Mouse (Mus musculus): ENCODE results near the gene Gm12216.
"Not testable (repeated sequence)": the region's sequence is repeated elsewhere in the genome, so short reads cannot be mapped to it uniquely, and the experiment has no call there.

The Gm12216 gene
- long read RNA-seq, experiment 1, partial matches to known transcripts, result 2 of 7 reads
- long read RNA-seq, experiment 1, other reads (novel, unspliced or antisense), result 3 of 7 reads
- long read RNA-seq, experiment 2, partial matches to known transcripts, result 1 of 2 reads
- long read RNA-seq, experiment 2, other reads (novel, unspliced or antisense), result 1 of 2 reads

DNA sequence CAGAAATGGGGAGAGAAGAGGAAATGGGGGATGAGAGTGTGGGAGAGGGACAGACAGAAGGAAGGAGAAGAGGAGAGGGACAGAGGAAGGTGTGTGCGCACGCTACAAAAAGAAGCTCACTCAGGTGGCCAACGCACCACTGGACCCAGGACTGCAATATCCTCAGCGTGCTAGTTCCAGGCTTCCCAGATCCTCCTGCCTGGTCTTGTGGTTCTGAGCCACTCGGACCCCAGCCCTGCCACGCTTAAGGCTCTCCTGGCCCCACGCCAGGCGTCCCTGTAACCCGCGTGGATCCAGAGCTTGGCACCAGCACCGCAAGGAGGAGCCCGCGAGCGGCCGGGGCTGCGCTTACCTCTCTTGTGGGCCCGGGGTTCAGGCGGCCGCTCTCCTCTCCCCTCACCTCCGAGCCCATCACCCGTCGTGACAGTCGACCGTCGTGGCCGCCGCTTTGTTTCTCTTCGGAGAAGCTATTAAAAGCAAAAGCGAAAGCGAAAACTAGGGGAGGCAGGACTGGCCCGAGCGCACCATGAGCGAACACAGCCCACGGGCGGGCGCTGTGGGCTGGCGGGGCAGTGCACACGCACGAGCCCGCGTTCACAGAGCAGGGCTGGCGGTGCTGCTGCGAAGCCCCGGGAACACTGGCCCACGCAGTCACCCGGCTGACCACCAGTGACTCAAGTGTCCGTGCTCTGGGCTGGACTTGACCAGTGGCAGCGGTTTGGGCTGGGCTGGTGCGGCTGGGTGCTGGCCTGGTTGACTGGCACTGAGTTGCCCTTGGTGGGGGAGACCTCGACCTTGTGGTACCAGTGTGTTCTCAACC, at the start of gene Gm12216:
Gene Gm12216, minus strand, starts transcription at position 496 of the 820 bp plus-strand sequence.
- intact Hi-C loops (cut with DNase I), result loop anchor here (5.0 kb wide), 1 partner anchor 122 kb away; no protein-coding TSS in a partner anchor

DNA sequence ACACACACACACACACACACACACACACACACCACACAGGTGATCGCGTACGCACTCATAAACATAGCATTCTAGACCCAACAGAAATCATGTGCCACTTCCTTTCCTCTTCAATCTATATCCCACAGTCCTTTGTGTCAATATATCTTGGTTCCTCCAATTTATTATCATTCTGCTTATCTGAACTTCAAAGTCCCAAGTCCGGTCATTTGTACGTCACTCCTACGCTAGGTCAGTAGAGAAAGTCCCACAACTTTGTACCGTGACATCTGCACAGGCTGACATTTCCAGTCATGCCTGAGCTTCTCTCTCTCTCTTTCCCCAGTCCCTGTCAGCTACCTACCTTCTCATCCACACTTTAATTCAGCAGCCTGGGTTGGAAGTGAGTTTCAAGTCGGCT, 49.6 kb upstream of the Gm12216 start:
- intact Hi-C loops (cut with DNase I), result no loop called here

DNA sequence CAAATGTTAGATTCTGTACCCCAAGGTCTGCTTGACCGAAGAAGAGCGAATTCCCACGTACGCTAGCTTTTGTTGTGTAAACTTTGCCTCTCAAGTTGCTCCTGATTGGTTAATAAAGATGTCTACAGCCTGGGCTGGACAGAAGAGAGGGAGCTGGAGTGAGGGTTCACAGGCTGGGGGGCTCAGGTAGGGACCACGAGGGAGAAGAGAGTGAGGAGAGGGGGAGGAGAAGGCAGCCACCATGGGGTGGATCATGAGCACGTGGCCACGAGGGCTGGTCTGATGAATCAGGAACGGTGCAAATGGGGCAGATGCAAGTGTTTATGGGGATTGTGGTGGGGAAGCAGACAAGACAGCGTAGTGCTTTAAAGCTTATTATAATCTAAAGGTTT, 45.5 kb upstream of the Gm12216 start:
- intact Hi-C loops (cut with DNase I), result no loop called here

GRCm38 (mm10) chr11:53903781-53904533, 44.9 kb upstream of the Gm12216 start:
- intact Hi-C loops (cut with DNase I), result no loop called here

GRCm38 (mm10) chr11:53902741-53903140, 43.7 kb upstream of the Gm12216 start:
- intact Hi-C loops (cut with DNase I), result no loop called here

GRCm38 (mm10) chr11:53900991-53901390, 41.9 kb upstream of the Gm12216 start:
- intact Hi-C loops (cut with DNase I), result no loop called here

- intact Hi-C loops (cut with DNase I), result no loop called here
Measured at GRCm38 (mm10) chr11:53899981-53900380, 40.9 kb upstream of the Gm12216 start.

DNA sequence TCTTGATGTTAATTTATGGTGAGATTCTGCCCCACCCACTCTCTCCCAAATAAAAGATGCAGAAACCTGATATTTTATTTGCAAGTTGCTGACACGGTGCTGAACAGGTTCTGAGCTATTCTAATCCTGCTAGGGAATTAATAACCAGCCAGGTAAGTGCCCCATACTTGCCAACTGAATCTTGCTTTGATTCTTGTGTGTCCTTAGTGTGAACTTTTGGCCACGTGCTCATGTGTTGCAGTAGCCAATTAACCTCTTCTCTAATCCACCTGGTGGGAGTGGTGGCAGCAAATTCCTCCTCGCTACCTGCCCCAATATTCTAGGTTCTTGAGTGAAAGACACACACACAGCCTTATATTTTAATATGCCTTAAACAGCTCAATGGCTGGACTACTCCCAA, 39.9 kb upstream of the Gm12216 start:
- intact Hi-C loops (cut with DNase I), result no loop called here

DNA sequence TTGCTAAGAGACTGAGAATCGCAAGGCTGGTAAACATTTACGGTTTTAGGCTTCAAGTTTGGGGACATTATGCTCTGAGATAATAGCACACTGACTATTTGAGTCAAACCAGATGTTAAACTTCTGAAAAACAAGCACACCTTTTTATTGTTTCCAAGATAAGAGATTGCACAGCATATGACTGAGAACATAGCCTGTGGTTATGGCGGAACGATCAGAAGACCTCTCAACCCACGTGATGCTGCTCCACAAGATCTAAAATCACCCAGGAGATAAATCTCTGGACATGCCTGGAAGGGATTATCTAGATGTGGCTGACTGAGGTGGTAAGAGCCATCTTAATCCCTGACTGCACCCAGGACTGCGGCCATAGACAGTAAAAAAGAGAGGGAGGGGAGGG, 37.9 kb upstream of the Gm12216 start:
- intact Hi-C loops (cut with DNase I), result no loop called here

GRCm38 (mm10) chr11:53893451-53893850, 34.4 kb upstream of the Gm12216 start:
- intact Hi-C loops (cut with DNase I), result no loop called here

GRCm38 (mm10) chr11:53892716-53893416, 33.8 kb upstream of the Gm12216 start:
- intact Hi-C loops (cut with DNase I), result no loop called here

GRCm38 (mm10) chr11:53891505-53892451, 32.7 kb upstream of the Gm12216 start, which contains the start of gene Slc22a5:
Gene Slc22a5 (minus strand): TSS chr11:53891660.
- intact Hi-C loops (cut with DNase I), result no loop called here

DNA sequence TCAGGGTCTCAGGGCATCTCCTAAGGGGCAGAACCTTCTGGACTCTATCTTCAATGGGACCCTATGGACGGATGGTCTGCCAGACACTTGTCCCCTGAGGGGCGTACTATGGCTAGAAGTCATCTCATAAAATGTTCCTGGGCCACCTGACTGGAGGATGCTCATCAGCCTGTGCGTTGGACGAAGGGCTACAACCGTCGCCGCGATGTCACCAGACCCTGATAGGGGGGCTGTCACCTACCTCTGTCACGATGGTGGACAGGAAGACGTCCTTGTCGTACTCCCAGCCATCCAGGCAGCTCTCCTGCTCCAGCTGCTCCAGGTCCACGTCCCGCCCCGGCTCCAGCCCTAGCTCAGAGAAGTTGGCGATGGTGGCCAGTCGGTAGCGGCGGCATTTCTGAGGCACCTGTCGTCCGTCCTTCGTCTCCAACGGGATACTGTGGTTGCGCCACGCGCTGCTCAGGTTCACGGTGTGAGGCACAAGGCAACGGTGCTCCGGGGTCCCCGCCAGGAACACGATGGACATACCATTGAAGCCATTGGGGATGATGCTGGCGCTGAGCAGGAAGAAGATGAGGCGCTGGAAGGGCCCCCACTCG, 31.9 kb upstream of the Gm12216 start:
- intact Hi-C loops (cut with DNase I), result no loop called here

DNA sequence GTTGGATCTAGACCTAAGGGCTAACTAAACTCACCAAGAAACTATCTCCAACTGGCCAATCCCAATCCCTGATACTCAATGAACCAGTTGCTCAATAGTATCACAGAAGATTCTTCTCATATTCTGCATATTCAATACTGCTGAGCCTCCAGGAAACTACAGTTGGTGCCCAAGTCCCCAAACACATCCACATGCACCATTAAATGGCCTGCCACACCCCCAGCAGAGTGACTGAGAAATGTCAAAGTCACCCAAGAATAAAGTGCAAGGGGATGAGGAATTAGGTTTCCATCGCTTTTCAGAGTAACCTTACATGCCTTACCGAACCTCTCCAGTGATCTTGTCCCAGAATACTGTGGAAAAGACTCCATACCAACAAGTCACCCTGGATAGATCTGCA, 31.2 kb upstream of the Gm12216 start:
- intact Hi-C loops (cut with DNase I), result no loop called here

DNA sequence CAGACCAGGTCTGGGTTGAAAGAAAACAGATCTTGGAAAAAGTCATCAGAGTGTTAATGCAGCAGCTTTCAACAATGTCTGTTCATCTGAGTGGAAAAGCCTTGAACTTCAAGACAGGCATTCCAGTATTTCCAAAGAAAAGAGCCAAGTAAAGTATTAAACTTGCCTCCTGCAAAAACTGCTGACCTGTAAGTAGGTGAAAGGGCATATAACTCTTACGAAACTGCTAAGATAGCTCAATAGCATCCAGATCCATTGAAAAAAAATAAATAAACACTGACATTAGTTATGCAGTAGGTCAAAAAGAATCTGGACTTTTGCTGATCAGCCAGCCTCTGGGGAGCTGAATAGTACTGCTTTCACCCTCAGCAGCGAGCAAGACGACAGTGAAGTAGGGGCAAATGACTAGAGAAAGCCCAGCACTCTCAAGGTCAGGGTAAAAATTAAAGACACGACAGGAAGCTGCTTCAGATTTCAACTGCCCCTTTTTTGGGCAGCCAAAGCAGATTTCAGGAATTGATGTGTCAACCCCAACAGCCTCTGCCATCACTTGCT, 30.1 kb upstream of the Gm12216 start:
- intact Hi-C loops (cut with DNase I), result no loop called here

DNA sequence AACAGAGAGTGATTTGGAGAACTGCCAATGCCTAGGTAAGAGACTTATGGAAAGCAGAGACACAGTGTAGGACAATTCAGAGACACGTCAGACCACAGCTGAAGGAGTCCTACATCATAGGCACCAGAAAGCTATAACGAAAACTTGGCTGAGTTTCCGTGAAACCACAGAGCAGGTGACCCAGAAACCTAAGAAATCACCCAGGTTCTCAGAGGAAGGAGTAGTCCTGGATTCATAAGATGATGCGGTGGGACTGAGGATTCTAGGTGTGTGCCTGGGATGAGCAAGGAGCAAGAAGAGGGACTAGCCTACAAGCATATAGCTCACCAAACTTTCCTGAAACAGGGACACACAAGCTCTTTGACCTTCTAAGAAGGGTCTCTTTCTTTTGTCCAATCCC, 29.2 kb upstream of the Gm12216 start:
- intact Hi-C loops (cut with DNase I), result no loop called here

DNA sequence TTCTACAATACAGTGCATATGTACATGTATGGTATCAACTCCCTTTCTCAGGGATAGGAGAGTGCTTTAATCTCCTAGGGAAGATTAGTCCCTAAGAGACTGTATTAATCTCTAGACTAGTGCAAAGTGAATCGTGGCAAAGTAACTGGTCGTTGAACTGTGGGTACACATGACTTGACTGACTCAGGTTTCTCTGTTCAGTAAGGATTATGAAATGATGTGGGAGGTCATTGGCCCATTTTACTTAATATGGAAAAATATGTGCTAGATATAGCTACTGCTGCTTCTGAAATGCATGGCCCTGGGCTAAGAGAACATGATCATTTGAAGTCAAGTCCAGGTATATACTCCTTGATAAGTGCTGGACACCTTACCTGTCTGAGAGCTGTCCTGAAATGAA, 24.2 kb upstream of the Gm12216 start:
- intact Hi-C loops (cut with DNase I), result no loop called here

DNA sequence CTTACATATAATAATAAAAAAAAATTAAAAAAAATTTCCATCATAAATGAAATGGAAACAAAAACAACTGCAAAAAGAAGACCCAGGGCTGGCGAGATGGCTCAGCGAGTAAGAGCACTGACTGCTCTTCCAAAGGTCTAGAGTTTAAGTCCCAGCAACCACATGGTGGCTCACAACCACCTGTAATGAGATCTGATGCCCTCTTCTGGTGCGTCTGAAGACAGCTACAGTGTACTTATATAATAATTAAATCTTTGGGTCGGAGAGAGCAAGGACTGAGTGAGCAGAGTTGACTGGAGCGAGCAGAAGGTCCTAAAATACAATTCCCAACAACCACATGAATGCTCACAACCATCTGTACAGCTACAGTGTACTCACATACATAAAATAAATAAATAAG, 19.0 kb upstream of the Gm12216 start:
- intact Hi-C loops (cut with DNase I), result not testable (repeated sequence)

DNA sequence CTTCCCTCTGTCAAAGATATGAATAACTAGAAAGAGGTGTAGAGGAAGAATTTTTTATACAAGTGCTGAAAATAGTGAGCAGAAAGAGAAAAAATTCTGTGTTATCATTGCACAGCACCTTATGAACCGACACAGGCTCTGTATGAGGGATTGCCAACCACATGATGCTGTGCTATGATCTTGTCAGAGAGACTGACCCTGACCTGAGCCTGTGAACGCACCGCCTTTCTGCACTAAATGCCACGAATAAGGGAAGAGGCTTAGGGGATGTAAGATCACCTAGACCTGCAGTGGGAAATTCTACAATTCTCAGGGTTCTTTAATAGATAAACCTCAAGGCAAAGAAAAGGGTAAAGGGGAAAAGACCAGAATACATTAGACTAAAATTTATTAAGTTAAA, 17.4 kb upstream of the Gm12216 start:
- intact Hi-C loops (cut with DNase I), result no loop called here

- intact Hi-C loops (cut with DNase I), result no loop called here
Measured at GRCm38 (mm10) chr11:53874706-53875105, 15.7 kb upstream of the Gm12216 start.
